Mouse (Mus musculus): ENCODE results near the gene Orm1. TPM values are rescaled to one million over a fixed set of nuclear protein-coding genes. Genes with fewer than 3 reads are reported as not detected.
A peak's percentile ranks its signal among the peaks of the same experiment; 100 is the strongest.

The Orm1 gene
- 0.84 and 11.3 TPM in 2 replicates for total RNA-seq (2017)

- ATAC-seq (replicated peaks in 1 of 2; ENCODE audit: insufficient read depth in 1 of 2, low FRiP score in 2 of 2, low TSS enrichment in 1 of 2, low read depth in 1 of 2, poor library complexity in 2 of 2, severe bottlenecking in 2 of 2) = peak in 1 of 2 experiments; percentile 40; a peak in 1 of 4 replicates
These were observed at the start of gene Orm1 for GRCm38 (mm10) chr4:63344295-63344694. Orm1 (plus strand) TSS chr4:63344560.

GRCm38 (mm10) chr4:63295641-63296040 is 48.7 kb upstream of the Orm1 start:
- no peak for ATAC-seq (replicated peaks in 1 of 2; ENCODE audit: insufficient read depth in 1 of 2, low FRiP score in 2 of 2, low TSS enrichment in 1 of 2, low read depth in 1 of 2, poor library complexity in 2 of 2, severe bottlenecking in 2 of 2)

GRCm38 (mm10) chr4:63296263-63296662 is 48.1 kb upstream of the Orm1 start:
- no peak for ATAC-seq (replicated peaks in 1 of 2; ENCODE audit: insufficient read depth in 1 of 2, low FRiP score in 2 of 2, low TSS enrichment in 1 of 2, low read depth in 1 of 2, poor library complexity in 2 of 2, severe bottlenecking in 2 of 2)

GRCm38 (mm10) chr4:63296876-63297275 is 47.5 kb upstream of the Orm1 start:
- no peak for ATAC-seq (replicated peaks in 1 of 2; ENCODE audit: insufficient read depth in 1 of 2, low FRiP score in 2 of 2, low TSS enrichment in 1 of 2, low read depth in 1 of 2, poor library complexity in 2 of 2, severe bottlenecking in 2 of 2)

- no peak for ATAC-seq (replicated peaks in 1 of 2; ENCODE audit: insufficient read depth in 1 of 2, low FRiP score in 2 of 2, low TSS enrichment in 1 of 2, low read depth in 1 of 2, poor library complexity in 2 of 2, severe bottlenecking in 2 of 2)
These were observed 46.2 kb upstream of the Orm1 start for GRCm38 (mm10) chr4:63298191-63298590.

GRCm38 (mm10) chr4:63302641-63303040 is 41.7 kb upstream of the Orm1 start:
- ATAC-seq (replicated peaks in 1 of 2; ENCODE audit: insufficient read depth in 1 of 2, low FRiP score in 2 of 2, low TSS enrichment in 1 of 2, low read depth in 1 of 2, poor library complexity in 2 of 2, severe bottlenecking in 2 of 2) = peak; percentile 82 to 91

GRCm38 (mm10) chr4:63307175-63308062 is 36.9 kb upstream of the Orm1 start:
- ATAC-seq (replicated peaks in 1 of 2; ENCODE audit: insufficient read depth in 1 of 2, low FRiP score in 2 of 2, low TSS enrichment in 1 of 2, low read depth in 1 of 2, poor library complexity in 2 of 2, severe bottlenecking in 2 of 2) = peak; percentile 57 to 70

- no peak for ATAC-seq (replicated peaks in 1 of 2; ENCODE audit: insufficient read depth in 1 of 2, low FRiP score in 2 of 2, low TSS enrichment in 1 of 2, low read depth in 1 of 2, poor library complexity in 2 of 2, severe bottlenecking in 2 of 2)
These were observed 36.0 kb upstream of the Orm1 start for GRCm38 (mm10) chr4:63308316-63308715.

GRCm38 (mm10) chr4:63310247-63310855 is 34.0 kb upstream of the Orm1 start:
- no peak for ATAC-seq (replicated peaks in 1 of 2; ENCODE audit: insufficient read depth in 1 of 2, low FRiP score in 2 of 2, low TSS enrichment in 1 of 2, low read depth in 1 of 2, poor library complexity in 2 of 2, severe bottlenecking in 2 of 2)

GRCm38 (mm10) chr4:63311426-63311825 is 32.9 kb upstream of the Orm1 start:
- ATAC-seq (replicated peaks in 1 of 2; ENCODE audit: insufficient read depth in 1 of 2, low FRiP score in 2 of 2, low TSS enrichment in 1 of 2, low read depth in 1 of 2, poor library complexity in 2 of 2, severe bottlenecking in 2 of 2) = no peak

GRCm38 (mm10) chr4:63314063-63314462 is 30.3 kb upstream of the Orm1 start:
- ATAC-seq (replicated peaks in 1 of 2; ENCODE audit: insufficient read depth in 1 of 2, low FRiP score in 2 of 2, low TSS enrichment in 1 of 2, low read depth in 1 of 2, poor library complexity in 2 of 2, severe bottlenecking in 2 of 2) = no peak

- no peak for ATAC-seq (replicated peaks in 1 of 2; ENCODE audit: insufficient read depth in 1 of 2, low FRiP score in 2 of 2, low TSS enrichment in 1 of 2, low read depth in 1 of 2, poor library complexity in 2 of 2, severe bottlenecking in 2 of 2)
These were observed 28.1 kb upstream of the Orm1 start for GRCm38 (mm10) chr4:63316076-63316746.

GRCm38 (mm10) chr4:63319566-63319965 is 24.8 kb upstream of the Orm1 start:
- ATAC-seq (replicated peaks in 1 of 2; ENCODE audit: insufficient read depth in 1 of 2, low FRiP score in 2 of 2, low TSS enrichment in 1 of 2, low read depth in 1 of 2, poor library complexity in 2 of 2, severe bottlenecking in 2 of 2) = peak; percentile 49 to 71; a peak in 1 of 4 replicates

GRCm38 (mm10) chr4:63323275-63323815 is 21.0 kb upstream of the Orm1 start:
- no peak for ATAC-seq (replicated peaks in 1 of 2; ENCODE audit: insufficient read depth in 1 of 2, low FRiP score in 2 of 2, low TSS enrichment in 1 of 2, low read depth in 1 of 2, poor library complexity in 2 of 2, severe bottlenecking in 2 of 2)

- no peak for ATAC-seq (replicated peaks in 1 of 2; ENCODE audit: insufficient read depth in 1 of 2, low FRiP score in 2 of 2, low TSS enrichment in 1 of 2, low read depth in 1 of 2, poor library complexity in 2 of 2, severe bottlenecking in 2 of 2)
These were observed 11.0 kb upstream of the Orm1 start for GRCm38 (mm10) chr4:63333403-63333802.

- ATAC-seq (replicated peaks in 1 of 2; ENCODE audit: insufficient read depth in 1 of 2, low FRiP score in 2 of 2, low TSS enrichment in 1 of 2, low read depth in 1 of 2, poor library complexity in 2 of 2, severe bottlenecking in 2 of 2) = no peak
These were observed 5.8 kb upstream of the Orm1 start for GRCm38 (mm10) chr4:63338414-63339076.

- peak in 1 of 2 experiments; percentile 29; a peak in 1 of 4 replicates for ATAC-seq (replicated peaks in 1 of 2; ENCODE audit: insufficient read depth in 1 of 2, low FRiP score in 2 of 2, low TSS enrichment in 1 of 2, low read depth in 1 of 2, poor library complexity in 2 of 2, severe bottlenecking in 2 of 2)
These were observed 1.9 kb upstream of the Orm1 start for GRCm38 (mm10) chr4:63342491-63342890.

All from hematopoietic stem cell, adult 5-6 weeks (primary cell).